Mouse (Mus musculus) heart, postnatal 36 days (tissue): Measurements from ENCODE around the gene Tshb. TPM values are rescaled to one million over a fixed set of nuclear protein-coding genes. Genes with fewer than 3 reads are reported as not detected.

ENCODE experiments used
- DNase-seq, 2 experiments: peaks; one replicate each; pipeline ENCODE4 v3.0.0; 2021 to 2022
- intact Hi-C: fragments of 180-260 bp; cut with DNase I; formaldehyde crosslinking; loops from one replicate; pipeline ENCODE4 v1.15.1; 2025
- total RNA-seq, 2 experiments: library from RNA; stranded (reverse); gene quantifications; 2 replicates each; pipeline ENCODE4 v1.2.3; 2021

The Tshb gene
- total RNA-seq, 2 experiments from 2014 or later, result not detected

DNA sequence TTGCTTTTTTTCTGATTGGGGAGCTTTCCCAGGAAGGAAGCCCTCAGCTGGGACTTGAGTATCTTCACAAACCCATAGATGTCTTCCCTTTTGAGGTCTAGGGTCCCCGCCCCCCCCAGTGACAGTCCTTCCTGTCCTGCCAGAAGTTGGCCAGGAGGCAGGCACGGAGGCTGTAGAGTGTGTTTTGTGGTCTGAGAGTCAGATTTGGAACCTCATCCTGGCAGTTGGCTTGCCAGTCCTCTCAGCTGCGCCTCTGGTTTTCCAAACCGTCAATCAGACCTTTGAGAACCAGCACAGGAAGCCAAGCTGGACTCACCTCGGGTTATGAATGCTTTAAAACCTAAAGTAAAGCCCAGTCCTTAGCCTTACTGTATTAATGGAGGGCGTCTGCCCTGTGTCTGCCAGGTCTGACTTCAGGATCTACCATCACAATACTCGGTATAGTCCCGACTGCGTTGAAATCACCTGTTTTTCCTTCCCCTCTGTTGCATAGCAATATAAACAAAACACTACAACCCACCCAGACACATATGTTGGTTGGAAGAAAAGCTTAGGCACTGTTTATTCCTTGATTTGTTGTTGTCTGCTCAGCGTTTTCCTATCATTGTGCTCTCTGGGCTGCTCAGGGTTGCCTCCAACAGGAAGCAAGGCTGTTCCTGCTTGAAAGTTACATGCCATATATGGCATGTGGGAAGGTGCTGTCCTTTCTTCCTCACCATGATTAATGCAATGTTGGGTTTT is 44.2 kb downstream of the Tshb start:
- intact Hi-C loops, result loop anchor here (10.0 kb wide), 1 partner anchor 256 kb away; the partner anchor contains the start of gene Sike1
- DNase-seq, result peak in 1 of 2 experiments; percentile 35

- intact Hi-C loops, result loop anchor here (10.0 kb wide), 1 partner anchor 258 kb away; the partner anchor contains the start of gene Sike1
- no peak for DNase-seq
Measured at GRCm38 (mm10) chr3:102737106-102737505, 45.4 kb downstream of the Tshb start.

GRCm38 (mm10) chr3:102736436-102736835 is 46.1 kb downstream of the Tshb start:
- no peak for DNase-seq
- intact Hi-C loops, result loop anchor here (10.0 kb wide), 1 partner anchor 258 kb away; the partner anchor contains the start of gene Sike1

DNA sequence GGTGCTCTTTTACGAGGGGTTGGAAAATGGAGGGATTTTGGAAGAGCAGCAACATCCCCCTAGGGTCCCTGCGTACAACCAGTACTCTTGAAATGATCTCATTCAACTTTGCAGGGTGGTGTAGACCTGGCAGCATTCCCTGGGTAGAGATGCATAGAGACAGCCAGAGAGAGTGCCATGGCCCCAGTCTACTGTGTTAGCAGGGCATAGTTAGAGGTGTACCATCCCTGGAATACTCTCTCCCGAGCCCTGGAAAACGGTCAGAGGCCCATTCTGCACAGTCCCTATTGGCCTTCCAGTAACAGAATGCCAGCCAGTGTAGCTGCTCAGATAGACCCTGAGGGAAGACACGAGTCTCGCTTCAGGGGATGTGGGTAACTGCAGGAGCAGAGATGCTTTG is 46.9 kb downstream of the Tshb start:
- intact Hi-C loops, result loop anchor here (10.0 kb wide), 1 partner anchor 259 kb away; the partner anchor contains the start of gene Sike1
- DNase-seq, result no peak

- peak in 1 of 2 experiments; percentile 47 for DNase-seq
- intact Hi-C loops, result loop anchor here (10.0 kb wide), 1 partner anchor 260 kb away; the partner anchor contains the start of gene Sike1
Measured at GRCm38 (mm10) chr3:102735031-102735558, 47.4 kb downstream of the Tshb start.

DNA sequence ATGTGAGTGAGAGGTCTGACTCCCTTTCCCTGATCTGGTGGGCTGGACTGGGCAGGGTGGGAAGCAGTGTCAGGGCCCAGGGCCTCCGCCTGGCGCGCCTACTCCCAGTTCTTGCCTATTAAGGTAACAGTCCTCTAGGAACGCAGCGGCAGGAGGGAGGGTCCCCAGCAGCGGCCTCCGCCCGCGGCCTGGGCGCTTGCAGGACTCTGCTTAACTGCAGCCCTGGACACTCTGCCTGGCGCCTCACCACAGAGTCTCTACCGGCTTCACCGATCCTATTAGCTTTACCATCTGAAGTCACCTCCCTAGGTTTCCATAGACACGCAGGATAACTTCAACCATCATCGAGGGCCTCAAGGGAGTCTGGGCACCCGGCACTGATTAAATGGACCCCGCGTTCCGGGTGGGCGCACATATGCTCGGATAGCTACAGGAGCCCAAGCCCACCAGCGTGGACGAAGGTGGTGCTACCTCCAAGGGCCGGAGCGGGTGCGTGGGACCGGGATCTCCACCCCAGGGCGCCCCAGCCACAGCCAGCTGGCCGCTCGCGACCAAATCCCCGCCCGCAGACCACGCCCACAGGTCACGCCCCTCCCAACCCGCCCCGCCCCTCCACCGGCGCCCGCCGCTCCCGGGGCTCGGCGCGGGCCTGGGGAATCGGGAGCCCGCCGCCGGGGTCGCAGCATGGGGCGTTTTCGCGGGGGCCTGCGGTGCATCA is 48.0 kb downstream of the Tshb start, which contains the start of gene Tspan2:
TSS of gene Tspan2 (plus strand) at position 217 of the 718 bp plus-strand sequence.
- intact Hi-C loops, result loop anchor here (10.0 kb wide), 1 partner anchor 260 kb away; the partner anchor contains the start of gene Sike1
- DNase-seq, result peak; percentile 76 to 82

GRCm38 (mm10) chr3:102733936-102734312 is 48.6 kb downstream of the Tshb start:
- intact Hi-C loops, result loop anchor here (10.0 kb wide), 1 partner anchor 261 kb away; the partner anchor contains the start of gene Sike1
- no peak for DNase-seq

DNA sequence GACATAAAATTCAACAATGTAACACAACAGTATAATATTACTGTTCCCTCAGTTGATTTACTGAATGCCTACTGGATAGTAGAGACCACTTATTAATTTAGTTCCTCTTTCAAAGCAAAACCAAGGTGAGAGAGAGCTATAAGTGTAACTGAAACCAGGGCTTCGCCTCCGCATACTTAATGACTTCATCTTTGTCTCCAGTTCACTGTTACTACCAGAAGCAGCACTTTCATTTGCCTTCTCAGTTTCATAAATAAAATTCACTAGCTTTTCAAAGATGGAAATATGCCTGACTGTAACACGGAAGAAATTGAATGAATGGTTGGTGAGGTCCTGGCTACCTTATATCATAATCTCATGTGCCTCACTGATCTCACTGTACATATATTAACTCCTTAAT is 49.5 kb downstream of the Tshb start:
- intact Hi-C loops, result loop anchor here (10.0 kb wide), 1 partner anchor 262 kb away; the partner anchor contains the start of gene Sike1
- no peak for DNase-seq

- intact Hi-C loops, result loop anchor here (10.0 kb wide), 1 partner anchor 262 kb away; the partner anchor contains the start of gene Sike1
- DNase-seq, result no peak
Measured at GRCm38 (mm10) chr3:102732619-102733018, 49.9 kb downstream of the Tshb start.

GRCm38 (mm10) chr3:102731112-102731511 is 51.4 kb downstream of the Tshb start:
- intact Hi-C loops, result loop anchor here (10.0 kb wide), 1 partner anchor 264 kb away; the partner anchor contains the start of gene Sike1
- no peak for DNase-seq

GRCm38 (mm10) chr3:102729416-102729815 is 53.1 kb downstream of the Tshb start:
- intact Hi-C loops, result no loop called here
- no peak for DNase-seq

Other genes with a start within 250 kb of the Tshb start
- gene Tspan2, start 48.2 kb downstream of the Tshb start, total RNA-seq, result 10 to 100 TPM; 13.2 to 15.0 TPM
- gene Sycp1, start 153.4 kb upstream of the Tshb start, total RNA-seq, result not detected
- gene Nr1h5, start 181.4 kb upstream of the Tshb start, total RNA-seq, result not detected
- gene Sike1, start 213.0 kb upstream of the Tshb start, total RNA-seq, result 10 to 100 TPM; 70.2 to 71.1 TPM
- 100 to 1,000 TPM; 547 to 556 TPM for gene Csde1, start 237.7 kb upstream of the Tshb start, total RNA-seq